Mouse (Mus musculus) stomach, embryonic 14.5 days (tissue): ENCODE results near the gene Pld4. TPM values are rescaled to one million over a fixed set of nuclear protein-coding genes. Genes with fewer than 3 reads are reported as not detected.

Source experiments
- ATAC-seq: fragments of 200-750 bp; cut with Nextera tagmentation; 2 replicates; pipeline ENCODE4 v1.8.0; 2017; ENCODE audit warnings: low read depth, moderate TSS enrichment; ENCODE audit not compliant: insufficient number of reproducible peaks, insufficient read depth, low FRiP score
- H3K27ac ChIP-seq: fragments of 300-500 bp; sonication (generic); 2 replicates; pipeline ENCODE4 v1.5.1; 2014; ENCODE audit warnings: mild to moderate bottlenecking, low read length, moderate library complexity, mixed read lengths
- H3K27me3 ChIP-seq: fragments of 300-500 bp; sonication (generic); 2 replicates; pipeline ENCODE4 v1.6.1; 2014; ENCODE audit warnings: low read length, control low read depth, mixed read lengths; ENCODE audit not compliant: control insufficient read depth, insufficient read depth
- H3K36me3 ChIP-seq: fragments of 300-500 bp; sonication (generic); 2 replicates; pipeline ENCODE4 v1.6.1; 2014; ENCODE audit warnings: mild to moderate bottlenecking, control low read depth, low read length, moderate library complexity, mixed read lengths; ENCODE audit not compliant: control insufficient read depth, insufficient read depth
- H3K4me1 ChIP-seq: fragments of 300-500 bp; sonication (generic); 2 replicates; pipeline ENCODE4 v1.6.1; 2014; ENCODE audit warnings: low read length, control low read depth, mixed read lengths; ENCODE audit not compliant: control insufficient read depth, insufficient read depth
- H3K4me2 ChIP-seq: fragments of 300-500 bp; sonication (generic); replicated peaks from 2 replicates; pipeline ENCODE4 v1.6.1; 2014; ENCODE audit warnings: low read depth, low read length, control low read depth
- H3K4me3 ChIP-seq: fragments of 300-500 bp; sonication (generic); 2 replicates; pipeline ENCODE4 v1.5.1; 2014; ENCODE audit warnings: low read depth, low read length, control low read depth
- H3K9ac ChIP-seq: fragments of 300-500 bp; sonication (generic); replicated peaks from 2 replicates; pipeline ENCODE4 v1.6.1; 2014; ENCODE audit warnings: low read depth, mild to moderate bottlenecking, control low read depth, low read length, moderate library complexity, mixed read lengths
- H3K9me3 ChIP-seq: fragments of 300-500 bp; sonication (generic); 2 replicates; pipeline ENCODE4 v1.6.1; 2016; ENCODE audit warnings: low read depth, low read length, control low read depth; ENCODE audit not compliant: control insufficient read depth
- WGBS: fragments of 180-500 bp; shearing (Covaris S2); extraction: QIAGEN DNeasy Blood & Tissue Kit; methylation state at CpG from one replicate; pipeline ENCODE4 v1.1.7; 2014; 5-methylcytosine and 5-hydroxymethylcytosine counted together
- polyA plus RNA-seq: library from polyadenylated mRNA; unstranded; fragments of >200 nt; fragmentation: Nextera tagmentation; extraction: Ambion mirVana; gene quantifications from 2 replicates; pipeline ENCODE4 v1.2.1, GENCODE M21; 2014

The Pld4 gene
- polyA plus RNA-seq, 1 experiment from 2014 or later = 13.3 TPM

GRCm38 (mm10) chr12:112752399-112752798, 8.1 kb upstream of the Pld4 start:
- H3K36me3 ChIP-seq = no peaks in the 10 kb centered on the region
- no peak overlapping the region for H3K9ac ChIP-seq
- H3K4me2 ChIP-seq = no peak overlapping the region
- H3K27me3 ChIP-seq = no peaks in the 10 kb centered on the region
- no peaks in the 10 kb centered on the region for H3K9me3 ChIP-seq
- no peak for ATAC-seq
- no peak overlapping the region for H3K4me3 ChIP-seq
- no peak overlapping the region for H3K27ac ChIP-seq
- peaks cover under 1% of the 10 kb centered on the region; the same call in 1 of the 2 replicates for H3K4me1 ChIP-seq
- WGBS = 49% methylated on average over 2 of the region's 2 CpGs

- H3K9me3 ChIP-seq = no peaks in the 10 kb centered on the region
- no peak overlapping the region for H3K27ac ChIP-seq
- H3K9ac ChIP-seq = no peak overlapping the region
- H3K4me3 ChIP-seq = no peak overlapping the region
- no peak overlapping the region for H3K4me2 ChIP-seq
- H3K27me3 ChIP-seq = no peaks in the 10 kb centered on the region
- H3K36me3 ChIP-seq = no peaks in the 10 kb centered on the region
- no peak for ATAC-seq
- H3K4me1 ChIP-seq = no peaks in the 10 kb centered on the region
- WGBS = 62% methylated on average over 4 of the region's 4 CpGs
Measured at GRCm38 (mm10) chr12:112755900-112756299, 4.6 kb upstream of the Pld4 start.

GRCm38 (mm10) chr12:112757896-112758295, 2.6 kb upstream of the Pld4 start:
- Histone ChIP-seq H3K27ac (no peak overlapping the region), H3K4me1 (no peaks in the 10 kb centered on the region), H3K4me2 (no peak overlapping the region), H3K9me3 (no peaks in the 10 kb centered on the region), H3K27me3 (no peaks in the 10 kb centered on the region), H3K4me3 (no peak overlapping the region), H3K36me3 (no peaks in the 10 kb centered on the region), H3K9ac (no peak overlapping the region)
- WGBS = 85% methylated on average over 5 of the region's 5 CpGs
- ATAC-seq = no peak

- H3K9me3 ChIP-seq = no peaks in the 10 kb centered on the region
- no peaks in the 10 kb centered on the region for H3K4me1 ChIP-seq
- no peak overlapping the region for H3K4me3 ChIP-seq
- H3K36me3 ChIP-seq = no peaks in the 10 kb centered on the region
- H3K9ac ChIP-seq = no peak overlapping the region
- H3K27me3 ChIP-seq = no peaks in the 10 kb centered on the region
- H3K27ac ChIP-seq = no peak overlapping the region
- H3K4me2 ChIP-seq = no peak overlapping the region
- ATAC-seq = no peak
- 93% methylated on average over 3 of the region's 3 CpGs for WGBS
Measured at GRCm38 (mm10) chr12:112759471-112759870, 984 bp upstream of the Pld4 start.

GRCm38 (mm10) chr12:112761411-112761810, 956 bp downstream of the Pld4 start:
- no peak overlapping the region for H3K4me2 ChIP-seq
- no peaks in the 10 kb centered on the region for H3K27me3 ChIP-seq
- H3K9me3 ChIP-seq = no peaks in the 10 kb centered on the region
- H3K36me3 ChIP-seq = no peaks in the 10 kb centered on the region
- no peak overlapping the region for H3K4me3 ChIP-seq
- no peak overlapping the region for H3K9ac ChIP-seq
- ATAC-seq = no peak
- H3K27ac ChIP-seq = no peak overlapping the region
- WGBS = 86% methylated on average over 4 of the region's 4 CpGs
- H3K4me1 ChIP-seq = no peaks in the 10 kb centered on the region

GRCm38 (mm10) chr12:112762018-112762417, 1.6 kb downstream of the Pld4 start:
- Histone ChIP-seq H3K27ac (no peak overlapping the region), H3K9ac (no peak overlapping the region), H3K27me3 (no peaks in the 10 kb centered on the region), H3K4me1 (no peaks in the 10 kb centered on the region), H3K9me3 (no peaks in the 10 kb centered on the region), H3K4me2 (no peak overlapping the region), H3K36me3 (no peaks in the 10 kb centered on the region), H3K4me3 (no peak overlapping the region)
- no peak for ATAC-seq
- 78% methylated on average over 3 of the region's 3 CpGs for WGBS

GRCm38 (mm10) chr12:112763176-112763575, 2.7 kb downstream of the Pld4 start:
- H3K4me2 ChIP-seq = no peak overlapping the region
- H3K4me1 ChIP-seq = no peaks in the 10 kb centered on the region
- WGBS = 81% methylated on average over 4 of the region's 4 CpGs
- H3K9me3 ChIP-seq = no peaks in the 10 kb centered on the region
- no peak overlapping the region for H3K27ac ChIP-seq
- H3K36me3 ChIP-seq = no peaks in the 10 kb centered on the region
- H3K27me3 ChIP-seq = no peaks in the 10 kb centered on the region
- no peak for ATAC-seq
- H3K9ac ChIP-seq = no peak overlapping the region
- no peak overlapping the region for H3K4me3 ChIP-seq

- 80% methylated on average over 5 of the region's 5 CpGs for WGBS
- no peaks in the 10 kb centered on the region for H3K9me3 ChIP-seq
- no peaks in the 10 kb centered on the region for H3K27me3 ChIP-seq
- no peaks in the 10 kb centered on the region for H3K36me3 ChIP-seq
- no peak for ATAC-seq
- no peak overlapping the region for H3K4me2 ChIP-seq
- H3K27ac ChIP-seq = no peak overlapping the region
- no peak overlapping the region for H3K4me3 ChIP-seq
- H3K4me1 ChIP-seq = no peaks in the 10 kb centered on the region
- H3K9ac ChIP-seq = no peak overlapping the region
Measured at GRCm38 (mm10) chr12:112764141-112764540, 3.7 kb downstream of the Pld4 start.

- H3K27me3 ChIP-seq = no peaks in the 10 kb centered on the region
- H3K9me3 ChIP-seq = no peaks in the 10 kb centered on the region
- H3K9ac ChIP-seq = no peak overlapping the region
- 88% methylated on average over 7 of the region's 7 CpGs for WGBS
- H3K4me1 ChIP-seq = no peaks in the 10 kb centered on the region
- no peak for ATAC-seq
- no peaks in the 10 kb centered on the region for H3K36me3 ChIP-seq
- H3K27ac ChIP-seq = no peak overlapping the region
- no peak overlapping the region for H3K4me2 ChIP-seq
- H3K4me3 ChIP-seq = no peak overlapping the region
Measured at GRCm38 (mm10) chr12:112764991-112765390, 4.5 kb downstream of the Pld4 start.
